13 mouse cellular contexts compared by ENCODE assay signal in the genomic region with DNA sequence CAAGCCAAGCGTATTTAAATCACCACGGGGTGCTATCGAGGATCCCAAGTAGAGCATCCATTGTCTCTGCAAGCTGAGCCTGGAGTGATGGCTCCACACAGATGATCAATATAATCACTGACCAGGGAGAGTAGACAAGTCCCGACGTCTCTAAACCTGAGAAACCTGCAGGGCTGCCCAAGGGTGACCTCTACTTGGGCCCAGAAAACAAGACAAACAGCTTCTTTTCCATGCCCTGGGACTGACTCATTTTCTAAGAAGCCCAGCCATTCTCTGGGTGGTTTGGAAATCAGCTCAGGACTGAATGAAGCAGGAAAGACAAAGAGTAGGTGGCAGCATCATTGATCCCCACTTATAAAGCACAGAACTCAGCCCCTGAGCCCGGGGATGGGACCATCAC.
"Had no signal": no experiment of that assay in that cellular context is flagged by ENCODE, and none has a peak within 500 bp of the region (broad histone marks: within the 10 kb centered on the region; RNA-seq: fewer than 3 reads in every experiment).

No protein-coding gene starts in this region.

- H3K27me3 ChIP-seq: kidney, embryonic 15.5 days; limb, embryonic 15.5 days; liver, embryonic 12.5 days; megakaryocyte, embryonic 14.5 days; midbrain, embryonic 12.5 days; neural tube, embryonic 15.5 days had no signal

- DNase-seq: kidney, adult 2 months; kidney, postnatal 14 days; lung, embryonic 14.5 days; lung, postnatal 10 days had no signal

- ATAC-seq: intestine, embryonic 16.5 days; liver, embryonic 12.5 days had no signal

- H3K4me3 ChIP-seq: kidney, embryonic 15.5 days; left cerebral cortex, adult 2 months; limb, embryonic 15.5 days; liver, embryonic 12.5 days; megakaryocyte, embryonic 14.5 days; midbrain, embryonic 12.5 days; neural tube, embryonic 15.5 days had no signal

- H3K4me1 ChIP-seq: kidney, embryonic 15.5 days; liver, embryonic 12.5 days; midbrain, embryonic 12.5 days; neural tube, embryonic 15.5 days had no signal

- H3K9me3 ChIP-seq: kidney, embryonic 15.5 days; limb, embryonic 15.5 days; liver, embryonic 12.5 days; megakaryocyte, embryonic 14.5 days; midbrain, embryonic 12.5 days; neural tube, embryonic 15.5 days had no signal

- H3K9ac ChIP-seq: kidney, embryonic 15.5 days; limb, embryonic 15.5 days; liver, embryonic 12.5 days; lung, embryonic 14.5 days; midbrain, embryonic 12.5 days; neural tube, embryonic 15.5 days had no signal

- H3K27ac ChIP-seq: kidney, embryonic 15.5 days; limb, embryonic 15.5 days; liver, embryonic 12.5 days; macrophage; midbrain, embryonic 12.5 days; neural tube, embryonic 15.5 days had no signal

- H3K4me2 ChIP-seq: kidney, embryonic 15.5 days; limb, embryonic 15.5 days; liver, embryonic 12.5 days; lung, embryonic 14.5 days; midbrain, embryonic 12.5 days; neural tube, embryonic 15.5 days had no signal

- H3K36me3 ChIP-seq: kidney, embryonic 15.5 days; limb, embryonic 15.5 days; liver, embryonic 12.5 days; midbrain, embryonic 12.5 days; neural tube, embryonic 15.5 days had no signal
